Mouse (Mus musculus) liver, embryonic 13.5 days (tissue): ENCODE results near the gene Hnf1a. TPM values are rescaled to one million over a fixed set of nuclear protein-coding genes. Genes with fewer than 3 reads are reported as not detected.
A peak's percentile ranks its signal among the peaks of the same experiment; 100 is the strongest.

ENCODE experiments used
- ATAC-seq: fragments of 200-750 bp; cut with Nextera tagmentation; 2 replicates; pipeline ENCODE4 v1.8.0; 2017; ENCODE audit warnings: low read depth, mild to moderate bottlenecking, moderate number of reproducible peaks, moderate library complexity
- DNase-seq: peaks from one replicate; pipeline ENCODE4 v3.0.0; 2022
- H3K27ac ChIP-seq: fragments of 300-500 bp; sonication (generic); 2 replicates; pipeline ENCODE4 v1.5.1; 2015; ENCODE audit warnings: moderate library complexity, mild to moderate bottlenecking, inconsistent platforms
- H3K27me3 ChIP-seq: fragments of 300-500 bp; sonication (generic); 2 replicates; pipeline ENCODE4 v1.6.1; 2015; ENCODE audit warnings: mild to moderate bottlenecking, inconsistent platforms
- H3K36me3 ChIP-seq: fragments of 300-500 bp; sonication (generic); 2 replicates; pipeline ENCODE4 v1.6.1; 2015; ENCODE audit warnings: mild to moderate bottlenecking, inconsistent platforms
- H3K4me1 ChIP-seq: fragments of 300-500 bp; sonication (generic); replicated peaks from 2 replicates; pipeline ENCODE4 v1.6.1; 2015; ENCODE audit warnings: inconsistent platforms
- H3K4me2 ChIP-seq: fragments of 300-500 bp; sonication (generic); 2 replicates; pipeline ENCODE4 v1.6.1; 2015; ENCODE audit warnings: inconsistent platforms, mild to moderate bottlenecking, moderate library complexity
- H3K4me3 ChIP-seq: fragments of 300-500 bp; sonication (generic); replicated peaks from 2 replicates; pipeline ENCODE4 v1.5.1; 2015; ENCODE audit warnings: mild to moderate bottlenecking, inconsistent platforms
- H3K9ac ChIP-seq: fragments of 300-500 bp; sonication (generic); 2 replicates; pipeline ENCODE4 v1.6.1; 2015; ENCODE audit warnings: mild to moderate bottlenecking, inconsistent platforms
- H3K9me3 ChIP-seq: fragments of 300-500 bp; sonication (generic); replicated peaks from 2 replicates; pipeline ENCODE4 v1.6.1; 2016; ENCODE audit warnings: inconsistent platforms
- WGBS: fragments of 180-500 bp; shearing (Covaris S2); methylation state at CpG from one replicate; pipeline ENCODE4 v1.1.7; 2015; ENCODE audit not compliant: insufficient replicate concordance; 5-methylcytosine and 5-hydroxymethylcytosine counted together
- polyA plus RNA-seq: library from polyadenylated mRNA; unstranded; fragments of >200 nt; fragmentation: Nextera tagmentation; extraction: Ambion mirVana; gene quantifications from 2 replicates; pipeline ENCODE4 v1.2.1, GENCODE M21; 2015

The Hnf1a gene
- polyA plus RNA-seq, 1 experiment from 2014 or later, result 2.4 TPM

DNA sequence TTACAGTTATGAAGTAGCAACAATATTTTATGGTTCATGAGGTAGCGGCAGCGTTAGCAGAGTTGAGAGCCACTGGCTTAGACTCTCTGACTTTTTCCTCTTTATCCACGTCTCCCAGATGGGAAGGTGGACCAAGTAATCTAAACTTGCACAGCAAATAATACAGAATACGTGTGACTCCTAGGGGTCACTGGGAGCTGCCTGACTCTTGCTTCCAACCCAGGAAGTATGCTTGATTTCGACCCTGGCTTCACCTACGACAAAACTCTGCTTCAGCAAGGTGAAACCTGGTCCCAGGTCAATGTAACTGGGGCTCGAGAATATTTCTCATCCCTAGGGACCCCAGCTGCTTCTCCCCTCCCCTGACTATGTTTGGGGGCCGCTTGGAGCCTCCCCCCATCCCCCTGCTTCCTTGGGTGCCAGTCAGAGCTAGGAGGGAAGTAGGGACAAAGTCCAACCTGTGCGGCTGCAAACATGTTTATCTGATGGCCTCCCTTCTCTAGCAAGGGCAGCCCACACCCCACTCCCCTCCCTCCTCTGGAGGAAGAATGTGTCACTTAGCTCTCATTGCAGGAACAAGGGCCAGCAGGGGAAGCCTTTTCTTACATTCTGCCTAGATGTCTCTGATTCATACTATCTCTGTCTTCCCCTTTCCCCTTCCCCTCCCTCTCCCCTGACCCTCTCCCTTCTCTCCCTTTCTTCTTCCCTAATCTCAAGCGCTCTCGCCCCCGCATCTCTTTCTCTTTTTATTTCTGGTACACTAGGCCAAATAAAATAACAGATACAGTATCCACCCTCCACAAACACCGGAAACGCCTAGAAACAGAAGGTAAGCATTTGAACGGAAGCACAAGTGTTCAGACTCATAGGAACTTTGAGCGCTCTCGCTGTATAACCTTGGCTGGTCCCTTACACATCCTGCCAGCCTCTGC lies 5.7 kb downstream of the Hnf1a start:
- peaks cover 24% of the 10 kb centered on the region for H3K4me1 ChIP-seq
- no peak for ATAC-seq
- no peaks in the 10 kb centered on the region for H3K9me3 ChIP-seq
- H3K9ac ChIP-seq, result no peak overlapping the region
- H3K4me2 ChIP-seq, result peak overlapping the region; percentile 44
- peaks cover 26% of the 10 kb centered on the region for H3K27me3 ChIP-seq
- peak overlapping the region; percentile 67 for H3K27ac ChIP-seq
- no peaks in the 10 kb centered on the region for H3K36me3 ChIP-seq
- H3K4me3 ChIP-seq, result peak overlapping the region; percentile 23; the same call in 1 of the 2 replicates
- no peak for DNase-seq
- 42% methylated on average over 17 of the region's 17 CpGs for WGBS

GRCm38 (mm10) chr5:114964315-114964966 lies 6.5 kb downstream of the Hnf1a start:
- H3K9ac ChIP-seq, result no peak overlapping the region

GRCm38 (mm10) chr5:114961590-114962360 lies 9.1 kb downstream of the Hnf1a start:
- Histone ChIP-seq H3K27ac (no peak overlapping the region), H3K27me3 (no peaks in the 10 kb centered on the region), H3K4me2 (no peak overlapping the region), H3K9ac (0 out of 2 replicates have a peak overlapping the region, but pooled peaks have one; percentile 17), H3K36me3 (no peaks in the 10 kb centered on the region), H3K9me3 (no peaks in the 10 kb centered on the region), H3K4me3 (no peak overlapping the region), H3K4me1 (peaks cover 21% of the 10 kb centered on the region)
- no peak for ATAC-seq
- DNase-seq, result no peak
- WGBS, result 61% methylated on average over 4 of the region's 4 CpGs

More at GRCm38 (mm10) chr5:114964315-114964966, 6.5 kb downstream of the Hnf1a start:
- H3K4me2 ChIP-seq, result peak overlapping the region; percentile 44
- no peaks in the 10 kb centered on the region for H3K9me3 ChIP-seq
- H3K4me1 ChIP-seq, result peaks cover 24% of the 10 kb centered on the region
- H3K27me3 ChIP-seq, result peaks cover 20% of the 10 kb centered on the region
- peak overlapping the region; percentile 67 for H3K27ac ChIP-seq
- peak overlapping the region; percentile 23 for H3K4me3 ChIP-seq
- 41% methylated on average over 7 of the region's 7 CpGs for WGBS
- DNase-seq, result no peak
- no peaks in the 10 kb centered on the region for H3K36me3 ChIP-seq
- peak; percentile 72 for ATAC-seq

DNA sequence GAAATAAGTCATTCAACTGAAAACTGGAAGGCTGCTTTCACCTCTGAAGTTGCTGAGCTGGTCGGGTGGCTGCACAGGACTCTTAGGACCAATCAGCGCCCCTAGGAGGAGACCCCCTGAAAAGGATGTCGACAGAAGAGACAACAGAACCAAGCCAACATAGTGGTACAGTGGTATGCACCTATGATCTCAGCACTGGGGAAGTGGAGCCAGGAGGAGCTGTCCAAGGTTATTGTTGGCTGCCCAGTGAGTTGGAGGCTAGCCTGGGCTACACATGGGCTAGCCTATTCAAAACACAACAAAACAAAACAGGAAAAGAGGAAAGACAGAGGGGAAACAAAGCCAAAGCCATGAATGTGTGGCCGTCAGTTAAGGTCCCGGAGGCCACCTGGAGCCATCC lies 12.8 kb downstream of the Hnf1a start:
- no peaks in the 10 kb centered on the region for H3K4me1 ChIP-seq
- WGBS, result 73% methylated on average over 5 of the region's 5 CpGs
- ATAC-seq (no peak), DNase-seq (no peak)
- no peak overlapping the region for H3K27ac ChIP-seq
- no peaks in the 10 kb centered on the region for H3K27me3 ChIP-seq
- H3K9me3 ChIP-seq, result no peaks in the 10 kb centered on the region
- H3K4me3 ChIP-seq, result no peak overlapping the region
- H3K9ac ChIP-seq, result no peak overlapping the region
- peaks cover 5% of the 10 kb centered on the region; the same call in 1 of the 2 replicates for H3K36me3 ChIP-seq
- H3K4me2 ChIP-seq, result no peak overlapping the region

DNA sequence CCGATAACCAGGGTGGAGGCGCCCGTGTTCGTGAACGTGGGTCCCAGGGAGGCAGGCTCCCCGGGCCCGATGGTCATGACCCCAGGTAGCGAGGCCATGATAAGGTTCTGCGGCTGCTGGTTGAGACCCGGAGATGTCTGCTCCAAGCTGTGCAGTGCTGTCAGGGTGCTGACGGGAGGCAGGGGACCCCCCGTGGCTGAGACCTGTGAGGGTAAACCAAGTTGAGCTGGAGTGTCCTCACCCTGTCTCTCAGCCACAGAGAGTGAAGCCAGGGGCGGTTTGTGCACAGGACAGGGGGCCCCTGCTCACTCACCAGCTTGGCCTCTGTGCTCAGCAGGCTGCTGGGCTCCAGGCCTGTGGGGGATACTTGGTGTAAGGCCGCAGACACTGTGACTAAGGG lies 17.6 kb downstream of the Hnf1a start:
- Histone ChIP-seq H3K4me2 (no peak overlapping the region), H3K27me3 (no peaks in the 10 kb centered on the region), H3K4me1 (peaks cover 10% of the 10 kb centered on the region; the same call in 1 of the 2 replicates), H3K27ac (no peak overlapping the region), H3K9ac (no peak overlapping the region), H3K36me3 (peaks cover 24% of the 10 kb centered on the region; the same call in 1 of the 2 replicates), H3K4me3 (no peak overlapping the region), H3K9me3 (no peaks in the 10 kb centered on the region)
- ATAC-seq, result no peak
- WGBS, result 81% methylated on average over 14 of the region's 14 CpGs
- DNase-seq, result no peak

GRCm38 (mm10) chr5:114951279-114951880 lies 19.5 kb downstream of the Hnf1a start:
- DNase-seq, result no peak

DNA sequence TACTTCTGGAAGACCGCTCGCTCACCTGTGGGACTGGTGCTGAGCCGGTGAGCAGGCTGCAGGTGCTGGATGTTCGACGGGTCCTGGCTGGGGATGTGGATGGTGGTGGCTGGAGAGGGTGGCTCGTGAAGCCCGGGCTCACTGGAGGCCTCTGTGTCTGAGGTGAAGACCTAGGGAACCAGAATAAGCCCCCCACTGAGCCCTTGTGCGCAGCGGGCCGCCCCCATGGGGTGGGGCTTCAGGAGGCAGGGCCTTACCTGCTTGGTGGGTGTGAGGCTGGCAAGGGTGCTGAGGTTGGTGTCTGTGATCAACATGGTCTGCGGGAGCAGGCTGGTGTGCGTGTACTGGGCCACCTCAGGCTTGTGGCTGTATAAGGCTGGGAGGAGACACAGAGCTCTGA lies 20.2 kb downstream of the Hnf1a start:
- Histone ChIP-seq H3K9ac (no peak overlapping the region), H3K4me2 (no peak overlapping the region), H3K4me3 (no peak overlapping the region), H3K27me3 (no peaks in the 10 kb centered on the region), H3K4me1 (peaks cover 10% of the 10 kb centered on the region; the same call in 1 of the 2 replicates), H3K9me3 (no peaks in the 10 kb centered on the region), H3K36me3 (peaks cover 49% of the 10 kb centered on the region), H3K27ac (no peak overlapping the region)
- DNase-seq (no peak), ATAC-seq (no peak)
- WGBS, result 69% methylated on average over 12 of the region's 12 CpGs

More at GRCm38 (mm10) chr5:114951279-114951880, 19.5 kb downstream of the Hnf1a start:
- no peak overlapping the region for H3K27ac ChIP-seq
- no peak overlapping the region for H3K4me3 ChIP-seq
- H3K9me3 ChIP-seq, result no peaks in the 10 kb centered on the region
- H3K36me3 ChIP-seq, result peaks cover 42% of the 10 kb centered on the region
- no peak overlapping the region for H3K4me2 ChIP-seq
- 74% methylated on average over 21 of the region's 21 CpGs for WGBS
- no peaks in the 10 kb centered on the region for H3K27me3 ChIP-seq
- peaks cover 10% of the 10 kb centered on the region; the same call in 1 of the 2 replicates for H3K4me1 ChIP-seq
- peak; percentile 30 for ATAC-seq
- no peak overlapping the region for H3K9ac ChIP-seq

DNA sequence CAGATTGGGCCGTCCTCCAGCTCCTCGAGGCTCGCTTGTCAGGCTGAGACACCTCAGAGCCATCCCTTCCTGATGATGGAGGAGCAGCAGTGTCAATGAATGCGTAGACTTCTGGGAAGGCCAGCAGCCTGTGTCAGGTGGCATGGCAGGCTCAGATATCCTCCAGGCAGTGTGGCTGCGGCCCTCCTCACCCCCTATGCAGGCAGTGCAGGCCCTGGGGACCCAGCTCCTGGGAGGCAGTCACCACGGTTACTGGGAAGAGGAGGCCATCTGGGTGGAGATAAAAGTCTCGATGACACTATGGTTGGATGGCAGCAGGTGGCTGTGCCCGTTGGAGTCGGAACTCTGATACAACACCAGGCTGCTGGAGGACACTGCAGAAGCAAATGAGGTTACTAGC lies 21.1 kb downstream of the Hnf1a start:
- Histone ChIP-seq H3K36me3 (peaks cover 48% of the 10 kb centered on the region), H3K4me2 (no peak overlapping the region), H3K4me3 (no peak overlapping the region), H3K27ac (no peak overlapping the region), H3K27me3 (no peaks in the 10 kb centered on the region), H3K4me1 (peaks cover 10% of the 10 kb centered on the region; the same call in 1 of the 2 replicates), H3K9ac (no peak overlapping the region), H3K9me3 (no peaks in the 10 kb centered on the region)
- ATAC-seq (no peak), DNase-seq (no peak)
- 74% methylated on average over 9 of the region's 9 CpGs for WGBS

DNA sequence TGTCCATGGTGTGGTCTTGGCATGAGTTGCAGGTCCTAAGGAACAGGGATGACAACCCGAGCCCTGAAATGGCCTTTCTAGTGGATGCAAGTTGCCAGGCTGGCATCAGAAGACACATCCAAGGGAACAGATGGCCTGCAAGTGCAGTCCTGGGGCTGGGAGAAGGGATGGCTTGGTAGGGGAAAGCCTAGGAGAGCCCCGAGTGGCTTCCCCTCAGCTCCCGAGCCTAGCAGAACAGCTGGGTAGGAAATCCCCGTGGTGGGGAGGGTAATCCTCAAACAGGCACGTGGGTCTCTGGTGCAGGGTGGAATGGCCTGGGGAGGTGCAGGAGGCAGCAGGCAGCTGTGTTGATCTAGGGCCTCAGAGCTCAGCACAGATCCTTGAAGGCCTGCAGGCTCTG lies 21.6 kb downstream of the Hnf1a start:
- no peak for DNase-seq
- no peak for ATAC-seq
- Histone ChIP-seq H3K9me3 (no peaks in the 10 kb centered on the region), H3K4me3 (no peak overlapping the region), H3K27ac (peak overlapping the region; percentile 34; the same call in 1 of the 2 replicates), H3K4me2 (no peak overlapping the region), H3K9ac (no peak overlapping the region), H3K27me3 (no peaks in the 10 kb centered on the region), H3K36me3 (peaks cover 48% of the 10 kb centered on the region), H3K4me1 (peaks cover 10% of the 10 kb centered on the region; the same call in 1 of the 2 replicates)
- 48% methylated on average over 5 of the region's 5 CpGs for WGBS

DNA sequence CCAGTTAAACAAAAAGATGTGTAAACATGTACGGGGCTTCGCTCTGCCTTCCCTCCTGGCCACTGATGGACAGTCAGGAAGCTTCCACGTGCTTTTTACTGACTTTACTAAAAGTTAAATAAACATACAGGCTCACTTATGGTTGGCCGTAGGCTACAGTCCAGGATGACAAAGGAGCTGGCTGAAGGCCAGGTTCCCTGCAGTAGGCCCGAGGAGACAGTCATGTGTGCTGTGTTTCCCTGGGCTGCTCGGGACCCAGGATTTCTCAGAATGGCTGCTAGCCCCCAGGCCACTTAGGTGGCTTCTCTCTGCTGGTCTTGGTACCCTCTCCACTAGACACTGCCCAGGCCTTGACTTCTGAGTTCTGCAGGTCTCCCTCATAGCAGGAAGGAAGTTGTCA lies 22.0 kb downstream of the Hnf1a start:
- Histone ChIP-seq H3K9ac (no peak overlapping the region), H3K36me3 (peaks cover 48% of the 10 kb centered on the region)
- no peak for ATAC-seq

More for the DNA sequence above, 22.0 kb downstream of the Hnf1a start:
- no peak overlapping the region for H3K4me3 ChIP-seq
- 68% methylated on average over 6 of the region's 6 CpGs for WGBS
- no peak for DNase-seq
- H3K9me3 ChIP-seq, result no peaks in the 10 kb centered on the region
- peaks cover 10% of the 10 kb centered on the region; the same call in 1 of the 2 replicates for H3K4me1 ChIP-seq
- no peaks in the 10 kb centered on the region for H3K27me3 ChIP-seq
- peak overlapping the region; percentile 34; the same call in 1 of the 2 replicates for H3K27ac ChIP-seq
- H3K4me2 ChIP-seq, result no peak overlapping the region
